Mouse (Mus musculus) lung, embryonic 16.5 days (tissue): ENCODE measurements around the gene Treml4. TPM values are rescaled to one million over a fixed set of nuclear protein-coding genes. Genes with fewer than 3 reads are reported as not detected.

ENCODE experiments used
- ATAC-seq: fragments of 200-750 bp; cut with Nextera tagmentation; 2 replicates; pipeline ENCODE4 v1.8.0; 2017; ENCODE audit warnings: low read depth, mild to moderate bottlenecking, moderate library complexity
- H3K27ac ChIP-seq: fragments of 300-500 bp; sonication (generic); 2 replicates; pipeline ENCODE4 v1.5.1; 2014; ENCODE audit warnings: mild to moderate bottlenecking, control low read depth, low read length
- H3K27me3 ChIP-seq: fragments of 300-500 bp; sonication (generic); 2 replicates; pipeline ENCODE4 v1.6.1; 2014; ENCODE audit warnings: low read depth, low read length, mixed read lengths; ENCODE audit not compliant: control insufficient read depth, insufficient read depth
- H3K36me3 ChIP-seq: fragments of 300-500 bp; sonication (generic); 2 replicates; pipeline ENCODE4 v1.6.1; 2014; ENCODE audit warnings: low read length; ENCODE audit not compliant: control insufficient read depth, insufficient read depth
- H3K4me1 ChIP-seq: fragments of 300-500 bp; sonication (generic); replicated peaks from 2 replicates; pipeline ENCODE4 v1.6.1; 2014; ENCODE audit warnings: low read length, mixed read lengths; ENCODE audit not compliant: control insufficient read depth, insufficient read depth
- H3K4me2 ChIP-seq: fragments of 300-500 bp; sonication (generic); 2 replicates; pipeline ENCODE4 v1.6.1; 2014; ENCODE audit warnings: low read depth, low read length, control low read depth
- H3K4me3 ChIP-seq: fragments of 300-500 bp; sonication (generic); 2 replicates; pipeline ENCODE4 v1.5.1; 2014; ENCODE audit warnings: mild to moderate bottlenecking, low read length, control low read depth
- H3K9ac ChIP-seq: fragments of 300-500 bp; sonication (generic); 2 replicates; pipeline ENCODE4 v1.6.1; 2014; ENCODE audit warnings: low read length, control low read depth
- H3K9me3 ChIP-seq: fragments of 300-500 bp; sonication (generic); 2 replicates; pipeline ENCODE4 v1.6.1; 2016; ENCODE audit warnings: low read length; ENCODE audit not compliant: control insufficient read depth
- WGBS: fragments of 180-500 bp; shearing (Covaris S2); extraction: QIAGEN DNeasy Blood & Tissue Kit; methylation state at CpG from one replicate; pipeline ENCODE4 v1.1.7; 2014; 5-methylcytosine and 5-hydroxymethylcytosine counted together
- polyA plus RNA-seq: library from polyadenylated mRNA; unstranded; fragments of >200 nt; fragmentation: Nextera tagmentation; extraction: Ambion mirVana; gene quantifications from 2 replicates; pipeline ENCODE4 v1.2.1, GENCODE M21; 2015

The Treml4 gene
- polyA plus RNA-seq: 0.31 TPM in 2 replicates

- no peak within 1 kb of the TSS for H3K9ac ChIP-seq
- no peak within 1 kb of the TSS for H3K4me2 ChIP-seq
- no peak within 1 kb of the TSS for H3K27ac ChIP-seq
- H3K4me3 ChIP-seq: no peak within 1 kb of the TSS
- H3K4me1 ChIP-seq: no peaks in the 10 kb centered on the region
- no peaks in the 10 kb centered on the region for H3K36me3 ChIP-seq
- no peaks in the 10 kb centered on the region for H3K27me3 ChIP-seq
- H3K9me3 ChIP-seq: no peaks in the 10 kb centered on the region
- 91% methylated on average over 3 of the region's 3 CpGs for WGBS
- ATAC-seq: no peak
These were observed at the start of gene Treml4 for GRCm38 (mm10) chr17:48263741-48264362. Treml4 (plus strand) TSS chr17:48264295.

- Histone ChIP-seq H3K9me3 (no peaks in the 10 kb centered on the region), H3K9ac (no peak overlapping the region), H3K4me2 (no peak overlapping the region), H3K4me3 (no peak overlapping the region), H3K27ac (no peak overlapping the region), H3K36me3 (no peaks in the 10 kb centered on the region), H3K27me3 (no peaks in the 10 kb centered on the region), H3K4me1 (no peaks in the 10 kb centered on the region)
- WGBS: 77% methylated on average over 1 of the region's 1 CpGs
- ATAC-seq: no peak
These were observed 48.7 kb upstream of the Treml4 start for GRCm38 (mm10) chr17:48215429-48215828.

DNA sequence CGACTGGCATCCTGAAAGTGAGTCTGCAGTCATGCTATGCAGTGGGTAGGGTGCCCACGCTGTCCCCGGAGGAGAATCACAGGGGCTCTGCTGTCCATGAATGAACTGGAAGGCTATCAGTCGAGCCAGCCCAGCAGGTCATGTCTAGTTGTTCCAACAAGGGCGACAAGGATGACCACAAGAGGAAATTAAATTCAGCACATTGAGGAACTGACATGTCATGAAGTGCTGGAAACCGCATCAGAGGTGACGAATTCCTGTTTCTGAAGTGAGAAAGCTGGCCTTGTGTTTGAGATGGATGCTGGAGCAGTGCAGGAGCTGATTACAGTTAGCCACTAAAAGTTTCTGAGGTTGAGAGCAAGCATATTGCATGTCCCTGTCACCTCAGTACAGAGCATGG is 33.4 kb upstream of the Treml4 start:
- no peaks in the 10 kb centered on the region for H3K27me3 ChIP-seq
- no peaks in the 10 kb centered on the region for H3K4me1 ChIP-seq
- H3K4me2 ChIP-seq: no peak overlapping the region
- H3K36me3 ChIP-seq: no peaks in the 10 kb centered on the region
- 68% methylated on average over 7 of the region's 7 CpGs for WGBS
- H3K9ac ChIP-seq: no peak overlapping the region
- ATAC-seq: no peak
- H3K27ac ChIP-seq: no peak overlapping the region
- no peaks in the 10 kb centered on the region for H3K9me3 ChIP-seq
- no peak overlapping the region for H3K4me3 ChIP-seq

DNA sequence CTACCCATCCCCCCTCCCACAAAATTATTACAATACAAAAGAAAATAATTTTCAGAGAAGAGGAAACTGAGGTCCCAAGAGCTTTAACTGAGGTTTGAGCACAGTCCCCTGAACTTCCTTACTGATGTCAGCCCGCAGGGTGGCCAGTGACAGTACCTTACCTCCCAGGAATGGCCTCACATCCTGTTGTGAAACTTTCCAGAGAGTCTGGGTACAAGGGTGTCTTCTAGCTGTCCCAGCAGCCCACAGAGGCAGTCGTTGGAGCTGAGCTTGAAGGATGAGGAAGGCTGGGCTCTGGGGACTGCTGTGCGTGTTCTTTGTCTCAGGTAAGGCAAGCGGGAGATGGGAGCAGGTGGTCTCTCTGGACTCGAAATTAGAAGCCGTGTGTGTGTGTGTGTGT is 31.6 kb upstream of the Treml4 start, which contains the start of gene Trem1:
Gene Trem1 (plus strand): TSS at position 251 of the 400 bp plus-strand sequence.
- Histone ChIP-seq H3K4me1 (no peaks in the 10 kb centered on the region), H3K9me3 (no peaks in the 10 kb centered on the region), H3K27ac (no peak within 1 kb of the TSS), H3K27me3 (no peaks in the 10 kb centered on the region), H3K9ac (no peak within 1 kb of the TSS), H3K4me3 (no peak within 1 kb of the TSS), H3K4me2 (no peak within 1 kb of the TSS), H3K36me3 (no peaks in the 10 kb centered on the region)
- ATAC-seq: no peak
- WGBS: 77% methylated on average over 6 of the region's 6 CpGs

DNA sequence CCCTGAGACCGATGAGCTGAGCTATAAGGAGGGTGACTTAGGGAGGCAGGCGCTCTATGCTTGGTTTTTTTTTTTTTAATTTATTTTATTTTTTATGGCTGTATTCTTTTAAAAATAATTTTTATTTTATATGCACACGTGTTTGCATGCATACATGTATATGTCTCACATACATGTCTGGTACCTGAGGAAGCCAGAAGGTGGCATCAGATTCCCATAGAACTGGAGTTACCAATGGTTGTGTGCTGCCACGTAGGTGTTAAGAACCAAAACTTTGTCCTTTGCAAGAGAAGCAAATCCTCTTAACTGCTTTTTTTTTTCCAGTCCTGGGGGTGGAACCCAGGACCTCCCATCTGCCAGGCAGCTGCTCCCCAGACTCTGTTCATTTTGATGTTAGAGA is 30.3 kb upstream of the Treml4 start:
- Histone ChIP-seq H3K9me3 (no peaks in the 10 kb centered on the region), H3K9ac (no peak overlapping the region), H3K27ac (no peak overlapping the region), H3K4me1 (no peaks in the 10 kb centered on the region), H3K4me3 (no peak overlapping the region), H3K27me3 (no peaks in the 10 kb centered on the region), H3K36me3 (no peaks in the 10 kb centered on the region), H3K4me2 (no peak overlapping the region)
- WGBS: 87% methylated on average over 4 of the region's 4 CpGs
- no peak for ATAC-seq

DNA sequence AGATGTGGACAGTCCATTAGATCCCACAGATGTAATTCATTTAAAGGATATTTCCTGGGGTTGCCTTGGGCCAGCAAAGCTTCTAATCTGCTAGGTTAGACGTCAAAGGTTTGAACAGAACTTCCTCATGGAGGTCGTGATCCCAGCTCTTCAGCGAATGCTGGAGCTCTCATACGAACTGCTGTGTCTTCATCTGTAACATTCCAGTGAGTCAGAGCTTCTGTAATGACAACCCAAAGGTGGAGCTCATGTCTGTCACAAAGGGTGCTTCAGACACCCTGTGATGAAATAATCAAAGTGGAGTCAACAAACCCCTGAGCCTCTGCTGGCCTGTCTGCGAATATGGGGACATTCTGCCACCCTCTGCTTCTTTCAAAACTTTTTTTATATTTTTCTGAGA is 29.5 kb upstream of the Treml4 start:
- H3K4me1 ChIP-seq: no peaks in the 10 kb centered on the region
- no peak overlapping the region for H3K27ac ChIP-seq
- H3K9ac ChIP-seq: no peak overlapping the region
- no peak overlapping the region for H3K4me3 ChIP-seq
- 51% methylated on average over 5 of the region's 5 CpGs for WGBS
- no peak for ATAC-seq
- H3K9me3 ChIP-seq: no peaks in the 10 kb centered on the region
- no peaks in the 10 kb centered on the region for H3K27me3 ChIP-seq
- H3K4me2 ChIP-seq: no peak overlapping the region
- no peaks in the 10 kb centered on the region for H3K36me3 ChIP-seq

DNA sequence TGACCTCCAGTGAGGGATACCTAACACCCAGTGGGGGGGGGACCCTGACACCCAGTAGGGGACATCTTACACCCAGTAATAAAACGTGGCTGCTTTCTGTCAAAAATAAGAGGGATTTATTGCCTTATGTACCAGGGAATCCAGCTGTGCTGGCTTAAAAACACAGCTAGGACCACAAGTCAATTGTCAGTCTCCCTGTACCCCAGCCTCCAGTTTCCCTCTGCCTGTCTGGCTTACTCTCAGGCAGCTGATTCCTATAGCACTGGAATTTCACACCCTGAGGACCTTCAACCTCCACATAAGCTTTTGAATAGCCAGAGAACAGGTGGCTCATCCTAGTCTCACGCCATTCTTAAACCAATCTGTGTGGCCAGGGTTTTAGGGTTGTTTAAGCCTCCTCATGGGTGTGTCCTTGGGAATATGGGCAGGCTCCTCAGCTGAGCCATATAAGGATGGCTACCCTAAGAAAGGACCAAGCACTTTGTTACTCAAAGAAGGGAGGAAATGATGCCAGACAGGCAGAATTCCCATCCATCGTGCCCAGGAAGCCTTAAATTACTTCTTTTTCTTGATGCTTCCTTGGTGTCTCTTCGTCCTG is 28.2 kb upstream of the Treml4 start:
- H3K9me3 ChIP-seq: no peaks in the 10 kb centered on the region
- H3K4me1 ChIP-seq: no peaks in the 10 kb centered on the region
- H3K4me2 ChIP-seq: no peak overlapping the region
- no peak overlapping the region for H3K27ac ChIP-seq
- no peaks in the 10 kb centered on the region for H3K27me3 ChIP-seq
- ATAC-seq: no peak
- no peaks in the 10 kb centered on the region for H3K36me3 ChIP-seq
- H3K4me3 ChIP-seq: no peak overlapping the region
- WGBS: 31% methylated on average over 4 of the region's 4 CpGs
- H3K9ac ChIP-seq: no peak overlapping the region

DNA sequence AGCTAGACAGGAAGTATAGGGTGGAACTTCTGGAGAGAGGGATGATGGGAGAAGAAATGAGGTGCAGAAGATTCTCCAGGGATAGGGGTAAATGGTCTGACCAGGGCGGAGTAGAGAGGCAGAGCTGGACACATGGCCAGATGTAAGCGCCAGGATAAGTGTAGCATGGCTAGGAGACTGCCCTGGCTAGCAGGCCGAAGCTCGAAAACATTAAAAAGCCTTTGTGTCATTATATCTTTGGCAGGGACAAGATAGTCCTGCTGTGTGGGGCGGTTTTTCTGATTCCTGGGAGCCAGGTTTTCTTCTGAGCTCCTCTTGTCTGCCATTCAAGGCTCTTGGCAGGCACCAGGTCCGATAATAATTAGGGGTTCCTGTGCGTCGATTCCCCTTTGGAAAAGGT is 26.5 kb upstream of the Treml4 start:
- Histone ChIP-seq H3K27ac (no peak overlapping the region), H3K9ac (no peak overlapping the region), H3K4me1 (no peaks in the 10 kb centered on the region), H3K4me2 (no peak overlapping the region), H3K27me3 (no peaks in the 10 kb centered on the region), H3K9me3 (no peaks in the 10 kb centered on the region), H3K36me3 (no peaks in the 10 kb centered on the region), H3K4me3 (no peak overlapping the region)
- WGBS: 85% methylated on average over 8 of the region's 8 CpGs
- ATAC-seq: no peak

- Histone ChIP-seq H3K9me3 (no peaks in the 10 kb centered on the region), H3K9ac (no peak within 1 kb of the TSS)
These were observed 16.7 kb upstream of the Treml4 start, which contains the start of gene Trem3 for GRCm38 (mm10) chr17:48247221-48247928. Trem3 (plus strand) TSS chr17:48247777.

More at GRCm38 (mm10) chr17:48247221-48247928, 16.7 kb upstream of the Treml4 start, which contains the start of gene Trem3:
- H3K27ac ChIP-seq: no peak within 1 kb of the TSS
- no peaks in the 10 kb centered on the region for H3K27me3 ChIP-seq
- H3K4me3 ChIP-seq: no peak within 1 kb of the TSS
- no peak within 1 kb of the TSS for H3K4me2 ChIP-seq
- no peaks in the 10 kb centered on the region for H3K4me1 ChIP-seq
- no peak for ATAC-seq
- H3K36me3 ChIP-seq: no peaks in the 10 kb centered on the region
- 70% methylated on average over 11 of the region's 11 CpGs for WGBS
